Mouse (Mus musculus): ENCODE measurements at regions not wholly inside any gene's neighbourhood (a gene's known extent, or its start where the extent isn't known, plus 50 kb on each side); places are given as distances from the start of the nearest gene placed in this dataset.
"Not testable (repeated sequence)": the region's sequence is repeated elsewhere in the genome, so short reads cannot be mapped to it uniquely, and the experiment has no call there.

GRCm38 (mm10) chr4:28064935-28065334, 748.0 kb upstream of the Epha7 start:
- H3K27ac ChIP-seq, result 0 out of 2 replicates have a peak overlapping the region, but pooled peaks have one; percentile 15
- TF ChIP-seq CTCF (conservative IDR thresholded peaks at IDR 0.05), result no peak
- DNase-seq (ENCODE audit: low spot score in 2 of 2), result no peak
- H3K4me3 ChIP-seq, result no peak overlapping the region

DNA sequence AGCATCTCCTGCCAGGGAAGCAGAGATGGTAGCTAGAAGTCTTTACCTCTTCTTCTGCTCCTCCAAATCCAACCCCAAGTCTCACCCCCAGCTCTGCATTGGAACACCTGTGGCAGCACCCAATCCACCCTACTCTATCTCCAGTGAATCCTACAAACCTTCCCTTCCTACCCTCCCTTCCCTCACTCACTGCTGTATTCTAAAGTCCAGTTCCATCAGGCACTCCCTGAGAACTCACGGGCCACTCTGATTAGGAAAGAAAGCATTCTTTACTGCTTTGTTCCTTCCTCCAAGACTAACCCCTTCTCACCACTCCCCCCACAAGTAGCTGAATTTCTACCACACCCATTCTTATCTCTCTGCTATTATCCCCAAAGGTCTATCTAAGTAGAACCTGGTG, 747.1 kb upstream of the Epha7 start:
- DNase-seq (ENCODE audit: low spot score in 2 of 2), result no peak
- H3K4me3 ChIP-seq, result no peak overlapping the region
- no peak for TF ChIP-seq CTCF (conservative IDR thresholded peaks at IDR 0.05)
- no peak overlapping the region for H3K27ac ChIP-seq

GRCm38 (mm10) chr4:28079030-28079429, 733.9 kb upstream of the Epha7 start:
- no peak for TF ChIP-seq CTCF (conservative IDR thresholded peaks at IDR 0.05)
- no peak overlapping the region for H3K27ac ChIP-seq
- no peak for DNase-seq (ENCODE audit: low spot score in 2 of 2)
- H3K4me3 ChIP-seq, result no peak overlapping the region

- 0 out of 2 replicates have a peak, but pooled peaks have one; percentile 21 for TF ChIP-seq CTCF (conservative IDR thresholded peaks at IDR 0.05)
- DNase-seq (ENCODE audit: low spot score in 2 of 2), result peak; percentile 24 to 65
Measured at GRCm38 (mm10) chr4:28092854-28093253, 720.1 kb upstream of the Epha7 start.

GRCm38 (mm10) chr4:28143165-28143564, 669.8 kb upstream of the Epha7 start:
- TF ChIP-seq CTCF (conservative IDR thresholded peaks at IDR 0.05), result no peak
- DNase-seq (ENCODE audit: low spot score in 2 of 2), result peak; percentile 61 to 74
- peak overlapping the region; percentile 32 for H3K4me3 ChIP-seq
- peak overlapping the region; percentile 77 for H3K27ac ChIP-seq

More at GRCm38 (mm10) chr4:28092854-28093253, 720.1 kb upstream of the Epha7 start:
- Histone ChIP-seq H3K27ac (peak overlapping the region; percentile 66), H3K4me3 (no peak overlapping the region)

- H3K4me3 ChIP-seq, result no peak overlapping the region
- no peak for TF ChIP-seq CTCF (conservative IDR thresholded peaks at IDR 0.05)
- DNase-seq (ENCODE audit: low spot score in 2 of 2), result no peak
- H3K27ac ChIP-seq, result no peak overlapping the region
Measured at GRCm38 (mm10) chr4:28155116-28155515, 657.8 kb upstream of the Epha7 start.

DNA sequence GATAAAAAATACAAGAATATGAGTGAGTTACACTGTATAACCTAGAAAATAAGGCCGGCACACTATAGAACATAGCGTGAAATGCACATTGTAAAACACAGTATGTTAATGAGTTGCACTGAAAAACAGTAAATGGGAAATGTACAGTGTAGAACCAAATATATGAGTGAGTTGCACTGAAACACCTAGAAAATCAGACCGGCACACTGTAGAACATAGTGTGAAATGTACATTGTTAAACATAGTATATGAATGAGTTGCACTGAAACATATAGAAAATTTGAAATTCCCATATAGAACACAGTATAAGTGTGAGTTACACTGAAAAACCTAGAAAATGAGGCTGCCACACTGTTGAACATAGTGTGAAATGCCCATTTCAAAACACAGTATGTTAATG, 636.2 kb upstream of the Epha7 start:
- no peak for TF ChIP-seq CTCF (conservative IDR thresholded peaks at IDR 0.05)

DNA sequence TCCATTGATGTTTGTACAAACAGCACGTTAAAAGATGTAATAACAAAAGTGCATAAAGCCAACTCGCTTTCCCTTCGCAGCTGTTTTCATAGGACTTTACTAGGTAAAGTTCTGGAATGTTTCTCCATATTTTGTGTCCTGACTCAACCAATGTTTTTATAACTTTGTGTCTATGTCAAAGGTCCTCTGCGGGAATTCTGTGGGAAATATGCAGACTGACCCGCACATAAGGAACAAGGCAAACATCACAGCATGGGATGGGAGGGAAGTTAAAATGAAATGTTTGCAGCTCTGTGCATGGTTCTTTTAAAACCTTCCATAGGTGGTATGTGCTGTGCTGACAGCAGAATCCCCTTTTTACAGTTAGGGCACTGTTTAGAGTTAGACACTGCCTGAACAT, 622.1 kb upstream of the Epha7 start:
- DNase-seq (ENCODE audit: low spot score in 2 of 2), result no peak
- no peak overlapping the region for H3K27ac ChIP-seq
- H3K4me3 ChIP-seq, result no peak overlapping the region
- no peak for TF ChIP-seq CTCF (conservative IDR thresholded peaks at IDR 0.05)

More for the DNA sequence above, 636.2 kb upstream of the Epha7 start:
- no peak overlapping the region for H3K4me3 ChIP-seq
- no peak overlapping the region for H3K27ac ChIP-seq
- no peak for DNase-seq (ENCODE audit: low spot score in 2 of 2)

GRCm38 (mm10) chr4:28227594-28228208, 585.2 kb upstream of the Epha7 start:
- Histone ChIP-seq H3K4me3 (no peak overlapping the region), H3K27ac (no peak overlapping the region)
- TF ChIP-seq CTCF (conservative IDR thresholded peaks at IDR 0.05), result no peak
- DNase-seq (ENCODE audit: low spot score in 2 of 2), result no peak

DNA sequence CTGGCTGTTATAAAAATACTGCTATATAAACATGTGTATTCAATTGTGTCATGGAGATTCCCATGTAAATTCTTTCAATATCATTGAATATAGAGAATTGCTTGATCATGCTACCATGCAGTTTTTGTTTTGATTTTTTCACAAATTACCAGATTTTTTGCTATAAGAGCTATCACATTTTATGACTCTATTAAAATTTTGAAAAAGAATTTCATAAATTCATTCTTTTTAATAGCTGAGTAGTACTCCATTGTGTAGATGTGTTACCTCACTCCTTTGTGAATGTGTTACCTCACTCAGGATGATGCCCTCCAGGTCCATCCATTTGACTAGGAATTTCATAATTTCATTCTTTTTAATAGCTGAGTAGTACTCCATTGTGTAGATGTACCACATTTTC, 577.4 kb upstream of the Epha7 start:
- H3K27ac ChIP-seq; DNase-seq (ENCODE audit: low spot score in 2 of 2); H3K4me3 ChIP-seq: not testable (repeated sequence)

GRCm38 (mm10) chr4:28242272-28242671, 570.7 kb upstream of the Epha7 start:
- H3K4me3 ChIP-seq, result no peak overlapping the region
- no peak overlapping the region for H3K27ac ChIP-seq
- TF ChIP-seq CTCF (conservative IDR thresholded peaks at IDR 0.05), result no peak
- no peak for DNase-seq (ENCODE audit: low spot score in 2 of 2)
